Mouse (Mus musculus) embryo, embryonic 10 days (tissue): ENCODE measurements around the gene Npy1r.

Source experiments
- DNase-seq: peaks from one replicate; pipeline ENCODE4 v3.0.0-alpha.2; 2015; ENCODE audit warnings: low spot score

Gene Npy1r

GRCm38 (mm10) chr8:66696970-66697843, at the start of gene Npy1r:
Gene Npy1r (plus strand): TSS chr8:66697192.
- DNase-seq, result peak; percentile 79

DNA sequence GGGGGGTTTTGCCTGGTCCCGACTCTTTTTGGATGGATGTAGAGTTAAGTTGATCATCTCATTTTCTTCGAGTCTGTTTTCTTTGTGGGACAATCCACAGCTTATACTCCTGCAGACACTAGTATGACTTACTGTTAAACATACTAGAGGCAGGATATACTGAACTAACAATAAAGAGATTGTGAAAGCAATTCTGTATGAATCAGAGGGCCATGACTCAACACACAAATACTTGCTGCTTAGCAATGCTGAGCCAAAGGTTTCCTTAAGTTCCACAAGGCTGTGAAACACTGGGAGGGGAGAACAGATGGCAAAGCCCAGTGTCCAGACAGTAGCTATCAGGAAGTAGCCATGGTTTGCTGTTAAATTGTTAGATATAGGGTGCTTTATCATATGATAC, 15.7 kb upstream of the Npy1r start:
- no peak for DNase-seq

DNA sequence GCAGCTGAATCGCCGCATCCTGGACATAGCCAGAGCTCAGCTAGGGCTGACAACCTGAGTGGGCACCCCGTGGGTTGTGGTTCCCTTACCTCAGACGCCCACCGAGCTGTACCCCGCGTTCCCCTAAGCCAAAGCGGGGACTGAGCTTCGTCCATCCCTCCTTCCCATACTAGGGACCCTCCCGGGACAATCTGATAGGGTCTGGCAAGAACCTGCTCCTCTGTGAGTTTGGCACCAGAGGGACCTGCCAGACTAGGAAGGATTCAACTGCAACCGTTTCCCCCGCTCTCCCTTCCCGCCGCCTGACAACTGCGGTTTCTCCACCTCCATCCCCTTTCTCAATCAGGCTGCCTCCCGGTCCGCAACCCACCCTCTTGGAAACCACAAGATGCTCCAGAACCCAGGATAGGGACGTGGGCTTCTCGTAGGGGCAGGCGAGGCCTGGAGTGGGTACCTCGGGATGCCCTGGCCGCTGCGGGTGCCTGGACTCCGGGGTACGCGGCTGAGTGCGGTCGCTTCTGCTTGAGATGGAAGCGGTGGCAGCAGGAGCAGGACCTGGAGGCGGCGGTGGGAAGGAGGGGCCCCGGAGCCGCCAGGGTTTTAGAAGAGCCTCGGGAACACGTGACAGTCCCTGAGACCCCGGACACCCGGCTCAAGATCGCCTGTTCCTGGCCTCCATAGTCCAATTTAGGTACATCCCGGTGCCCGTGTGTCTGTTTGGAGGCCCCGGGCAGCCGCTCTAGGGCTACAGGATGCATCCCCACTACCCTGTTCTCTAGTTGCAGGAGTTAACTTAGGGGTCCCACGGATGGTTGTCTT, 9.3 kb upstream of the Npy1r start, which contains the start of gene Npy5r:
TSS of gene Npy5r (minus strand) at position 618 of the 819 bp plus-strand sequence.
- DNase-seq, result peak; percentile 40

GRCm38 (mm10) chr8:66688395-66688794, 8.6 kb upstream of the Npy1r start:
- DNase-seq, result no peak

GRCm38 (mm10) chr8:66688799-66689198, 8.2 kb upstream of the Npy1r start:
- no peak for DNase-seq

- DNase-seq, result no peak
Measured at GRCm38 (mm10) chr8:66690402-66690801, 6.6 kb upstream of the Npy1r start.

GRCm38 (mm10) chr8:66698011-66698410, 1.0 kb downstream of the Npy1r start:
- peak; percentile 6 for DNase-seq

- DNase-seq, result no peak
Measured at GRCm38 (mm10) chr8:66698782-66699181, 1.8 kb downstream of the Npy1r start.

GRCm38 (mm10) chr8:66714324-66714975, 17.5 kb downstream of the Npy1r start:
- DNase-seq, result no peak

DNA sequence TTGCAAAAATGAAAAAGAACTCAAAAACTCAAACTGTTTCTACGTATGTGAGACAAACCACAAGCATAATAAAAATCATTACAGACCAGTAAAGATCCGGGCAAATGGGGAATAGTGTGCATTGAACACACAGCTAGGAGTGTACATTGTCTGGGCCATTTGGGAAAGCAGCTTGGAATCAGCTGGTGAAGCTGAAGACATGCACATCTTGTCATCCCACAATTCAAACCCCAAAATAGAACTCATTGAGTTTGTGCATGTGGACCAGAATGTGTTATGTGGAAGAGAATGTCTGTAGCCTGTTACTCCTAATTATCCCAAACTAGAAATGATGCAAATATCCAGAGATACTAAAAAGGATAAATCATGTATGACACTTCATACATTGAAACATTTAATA, 25.8 kb downstream of the Npy1r start:
- no peak for DNase-seq

DNA sequence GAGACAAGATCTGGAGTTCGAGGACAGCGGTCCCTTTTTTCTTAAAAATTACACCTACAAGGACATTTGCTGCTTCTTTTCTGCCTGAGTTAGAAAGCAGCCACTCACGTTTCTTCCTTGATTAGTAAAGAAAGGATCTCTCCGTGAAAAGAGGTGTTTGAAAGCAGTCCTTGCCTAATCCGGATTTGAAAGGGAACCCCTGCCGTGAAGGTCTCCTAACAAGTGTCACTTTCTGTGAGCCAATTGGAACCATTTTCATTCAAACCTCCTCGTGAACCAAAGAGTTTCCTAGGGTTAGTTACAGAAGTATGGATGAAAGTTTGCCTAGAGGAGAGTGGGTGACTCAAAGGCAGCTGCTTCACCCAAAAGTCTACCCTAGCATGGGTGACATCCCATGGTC, 32.5 kb downstream of the Npy1r start:
- DNase-seq, result peak; percentile 9

GRCm38 (mm10) chr8:66731957-66732356, 35.0 kb downstream of the Npy1r start:
- no peak for DNase-seq

GRCm38 (mm10) chr8:66742359-66742758, 45.4 kb downstream of the Npy1r start:
- DNase-seq, result no peak

- no peak for DNase-seq
Measured at GRCm38 (mm10) chr8:66745612-66746011, 48.6 kb downstream of the Npy1r start.

DNA sequence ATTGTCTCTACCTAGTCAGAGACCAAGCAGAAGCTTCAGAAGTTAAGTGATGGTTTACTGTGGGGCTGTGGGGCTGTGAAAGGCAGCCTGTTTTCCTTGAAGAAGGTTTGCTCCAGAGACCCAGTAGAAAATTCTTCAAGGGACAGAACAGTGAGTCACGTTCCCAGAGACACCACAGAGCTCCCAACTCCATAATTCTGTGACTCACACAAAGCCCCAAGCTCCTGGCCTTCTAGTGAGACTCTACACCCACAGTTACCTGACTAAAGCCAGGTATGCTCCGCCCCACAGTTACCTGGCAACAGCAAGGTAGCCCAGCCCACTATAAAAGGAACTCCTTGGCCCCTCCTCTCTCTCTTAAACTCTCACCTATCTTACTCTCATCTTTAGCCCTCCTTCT, 54.6 kb downstream of the Npy1r start:
- DNase-seq, result no peak

- DNase-seq, result no peak
Measured at GRCm38 (mm10) chr8:66756161-66756560, 59.2 kb downstream of the Npy1r start.
